Mouse (Mus musculus) spleen, adult 2 months (tissue): ENCODE data around the gene Ror2. TPM values are rescaled to one million over a fixed set of nuclear protein-coding genes. Genes with fewer than 3 reads are reported as not detected.

Source experiments
- DNase-seq, 2 experiments: peaks; one replicate each; pipeline versions ENCODE4 v3.0.0 to v3.0.0-alpha.2; 2012 to 2021; ENCODE audit warnings: low spot score in 2 of 2, low read depth in 1 of 2
- H3K27ac ChIP-seq: fragments of 200-500 bp; 2 replicates; pipeline ENCODE4 v1.5.1; 2012; ENCODE audit warnings: low read length, inconsistent platforms; ENCODE audit not compliant: insufficient read depth
- H3K27me3 ChIP-seq: fragments of 200-500 bp; 2 replicates; pipeline ENCODE4 v1.6.1; 2012; ENCODE audit warnings: mild to moderate bottlenecking, moderate library complexity, low read length, inconsistent platforms; ENCODE audit not compliant: control insufficient read depth, insufficient read depth
- H3K36me3 ChIP-seq: fragments of 200-500 bp; 2 replicates; pipeline ENCODE4 v1.6.1; 2012; ENCODE audit warnings: mild to moderate bottlenecking, low read length, inconsistent platforms; ENCODE audit not compliant: control insufficient read depth, insufficient read depth
- H3K4me1 ChIP-seq: fragments of 200-500 bp; 2 replicates; pipeline ENCODE4 v1.6.1; 2011; ENCODE audit warnings: inconsistent platforms; ENCODE audit not compliant: control insufficient read depth, insufficient read depth, insufficient read length
- H3K4me3 ChIP-seq: fragments of 200-500 bp; 2 replicates; pipeline ENCODE4 v1.5.1; 2011; ENCODE audit warnings: mild to moderate bottlenecking, inconsistent platforms; ENCODE audit not compliant: insufficient read depth, insufficient read length; ENCODE audit errors: extremely low read depth
- CTCF ChIP-seq: fragments of 200-500 bp; IDR thresholded peaks from 2 replicates; pipeline ENCODE4 v1.5.1; 2011; ENCODE audit warnings: mild to moderate bottlenecking, inconsistent platforms; ENCODE audit not compliant: insufficient read depth, insufficient read length, insufficient replicate concordance; ENCODE audit errors: extremely low read depth
- POLR2A ChIP-seq: fragments of 200-500 bp; IDR thresholded peaks from 2 replicates; pipeline ENCODE4 v1.6.1; 2011; ENCODE audit warnings: low read depth, low read length, inconsistent platforms
- WGBS: fragments of 180-500 bp; shearing (Covaris S2); methylation state at CpG from one replicate; pipeline ENCODE4 v1.1.7; 2018; 5-methylcytosine and 5-hydroxymethylcytosine counted together
- polyA plus RNA-seq: library from polyadenylated mRNA; depleted of rRNA; stranded (reverse); fragments of >200 nt; gene quantifications from 2 replicates; pipeline ENCODE4 v1.2.3, GENCODE M21; 2012

Gene Ror2
- polyA plus RNA-seq, 1 experiment = 2.3 TPM

DNA sequence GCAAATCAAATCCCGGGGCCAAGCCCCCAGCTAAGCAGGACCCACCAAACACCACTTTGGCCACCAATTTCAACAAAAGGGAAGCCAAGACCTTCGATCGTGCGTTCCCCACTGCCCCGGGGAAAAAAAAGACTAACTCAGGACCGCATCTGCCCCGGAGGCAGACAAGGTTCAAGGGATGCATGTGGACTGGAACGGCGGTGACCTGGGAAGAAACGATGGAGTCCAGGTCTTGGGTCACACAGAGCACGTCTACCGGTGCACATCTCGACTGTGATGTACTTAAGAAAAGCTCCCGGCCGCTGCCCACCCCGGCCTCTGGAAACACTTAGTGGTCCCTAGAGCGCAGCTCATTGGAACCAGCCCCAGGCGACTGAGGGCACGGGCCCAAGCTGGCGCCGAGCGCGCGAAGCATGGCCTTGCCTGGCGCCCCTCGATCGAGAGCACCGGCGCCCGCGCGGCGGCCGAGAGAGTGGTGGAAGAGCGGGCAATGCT lies 616 bp downstream of the Ror2 start:
- no peak for DNase-seq
- no peaks in the 10 kb centered on the region for H3K4me1 ChIP-seq
- peaks cover 5% of the 10 kb centered on the region for H3K27me3 ChIP-seq
- H3K27ac ChIP-seq = no peak overlapping the region
- H3K4me3 ChIP-seq = peak overlapping the region; percentile 33; the same call in 1 of the 2 replicates
- TF ChIP-seq CTCF (no peak), POLR2A (no peak)
- 3% methylated on average over 35 of the region's 35 CpGs for WGBS
- no peaks in the 10 kb centered on the region for H3K36me3 ChIP-seq

DNA sequence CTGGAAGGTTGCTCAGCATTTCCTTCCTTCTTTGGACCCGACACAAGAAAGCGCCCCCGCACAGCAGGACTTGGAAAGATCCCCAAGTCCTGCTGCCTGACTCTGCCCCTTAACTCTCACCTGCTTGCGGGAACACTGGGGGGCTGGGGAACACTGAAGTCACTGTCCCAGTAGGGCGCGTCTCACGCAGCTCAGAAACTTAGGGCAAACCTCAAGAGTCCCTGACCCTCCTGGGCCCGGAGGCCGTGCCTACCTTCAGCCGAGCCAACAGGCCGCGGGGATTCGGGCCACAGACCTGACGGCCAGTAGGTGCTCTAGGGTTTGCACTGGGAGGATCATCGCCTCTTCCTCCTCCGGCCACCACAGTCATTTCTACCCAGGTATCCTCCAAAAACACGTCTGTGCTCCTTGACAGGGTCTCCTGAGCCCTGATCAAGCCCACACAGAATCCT lies 1.2 kb downstream of the Ror2 start:
- TF ChIP-seq CTCF (no peak), POLR2A (no peak)
- no peak for DNase-seq
- H3K27me3 ChIP-seq = peaks cover 5% of the 10 kb centered on the region
- no peaks in the 10 kb centered on the region for H3K4me1 ChIP-seq
- H3K36me3 ChIP-seq = no peaks in the 10 kb centered on the region
- H3K27ac ChIP-seq = no peak overlapping the region
- H3K4me3 ChIP-seq = no peak overlapping the region
- 12% methylated on average over 17 of the region's 17 CpGs for whole genome bisulfite sequencing

GRCm38 (mm10) chr13:53281604-53282396 lies 4.1 kb downstream of the Ror2 start:
- TF ChIP-seq CTCF = no peak
- Histone ChIP-seq H3K4me1 (no peaks in the 10 kb centered on the region), H3K4me3 (no peak overlapping the region), H3K27me3 (peaks cover 5% of the 10 kb centered on the region), H3K36me3 (no peaks in the 10 kb centered on the region), H3K27ac (no peak overlapping the region)
- 70% methylated on average over 11 of the region's 11 CpGs for WGBS
- no peak for DNase-seq

GRCm38 (mm10) chr13:53278908-53279307 lies 7.0 kb downstream of the Ror2 start:
- Histone ChIP-seq H3K36me3 (no peaks in the 10 kb centered on the region), H3K4me1 (no peaks in the 10 kb centered on the region), H3K4me3 (no peak overlapping the region), H3K27me3 (no peaks in the 10 kb centered on the region), H3K27ac (no peak overlapping the region)
- no peak for DNase-seq
- TF ChIP-seq POLR2A = no peak
- WGBS = 74% methylated on average over 10 of the region's 10 CpGs

DNA sequence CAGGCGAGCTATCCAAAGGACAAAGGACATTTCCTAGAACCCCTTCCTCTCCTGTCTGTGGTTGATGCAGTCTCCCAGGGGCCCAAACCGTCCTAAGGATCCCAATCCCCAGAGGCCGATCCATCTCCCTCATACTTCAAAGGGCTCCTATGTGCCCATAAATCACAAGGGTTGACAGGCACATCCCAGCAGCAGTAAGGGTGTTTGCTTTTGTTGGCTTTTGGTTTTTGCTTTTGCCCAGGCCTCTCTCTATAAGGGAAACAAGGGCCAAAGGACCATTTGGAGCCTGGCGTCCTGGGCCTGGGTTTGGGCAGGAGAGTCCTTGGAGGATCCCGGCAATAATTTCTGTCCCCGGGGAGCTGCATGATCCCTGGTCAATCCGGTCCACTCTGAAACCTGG lies 9.5 kb downstream of the Ror2 start:
- no peaks in the 10 kb centered on the region for H3K27me3 ChIP-seq
- H3K27ac ChIP-seq = no peak overlapping the region
- 66% methylated on average over 7 of the region's 7 CpGs for WGBS
- TF ChIP-seq CTCF (no peak), POLR2A (no peak)
- H3K36me3 ChIP-seq = no peaks in the 10 kb centered on the region
- no peak for DNase-seq
- H3K4me3 ChIP-seq = no peak overlapping the region
- H3K4me1 ChIP-seq = no peaks in the 10 kb centered on the region

DNA sequence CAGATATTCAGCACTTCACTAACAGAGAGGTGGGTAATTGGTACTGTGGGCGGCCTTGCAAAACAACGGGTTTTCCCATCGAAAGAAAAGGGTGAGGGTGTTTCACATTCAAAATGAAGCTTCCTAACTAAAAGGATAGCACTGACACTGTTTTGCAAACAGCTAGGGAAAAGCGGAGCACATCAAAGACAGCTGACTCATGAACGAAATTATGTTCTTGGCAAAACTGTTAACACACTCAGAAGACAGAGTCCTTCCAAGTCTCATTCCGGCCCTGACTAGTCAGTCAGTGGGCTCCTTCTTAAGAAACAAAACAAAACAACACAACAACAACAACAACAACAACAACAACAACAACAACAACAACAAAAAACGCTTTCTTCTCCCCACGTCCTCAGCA lies 10.1 kb downstream of the Ror2 start:
- Histone ChIP-seq H3K4me3 (no peak overlapping the region), H3K4me1 (no peaks in the 10 kb centered on the region), H3K27me3 (no peaks in the 10 kb centered on the region), H3K27ac (no peak overlapping the region), H3K36me3 (no peaks in the 10 kb centered on the region)
- TF ChIP-seq POLR2A (no peak), CTCF (no peak)
- WGBS = 75% methylated on average over 8 of the region's 8 CpGs
- DNase-seq = no peak

DNA sequence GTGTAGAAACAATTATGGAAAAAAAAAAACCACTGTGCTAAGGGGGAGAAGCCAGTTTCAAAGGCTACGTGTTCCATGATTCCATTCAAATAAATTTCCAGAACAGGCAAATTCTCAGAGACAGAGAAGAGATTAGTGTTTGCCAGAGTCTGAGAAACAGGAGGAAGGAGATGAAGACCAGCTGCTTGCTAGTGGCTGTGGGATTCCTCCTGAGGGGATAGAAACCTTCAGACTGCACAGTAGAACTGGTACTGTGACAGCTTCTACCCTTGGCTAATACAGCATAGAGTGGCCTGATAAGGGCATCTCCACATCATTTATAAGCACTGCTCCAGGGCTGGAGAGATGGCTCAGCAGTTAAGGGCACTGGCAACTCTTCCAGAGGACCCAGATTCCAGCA lies 11.2 kb downstream of the Ror2 start:
- WGBS = 84% methylated on average over 1 of the region's 1 CpGs
- no peak for DNase-seq
- TF ChIP-seq POLR2A (no peak), CTCF (no peak)

More for the DNA sequence above, 11.2 kb downstream of the Ror2 start:
- H3K27me3 ChIP-seq = no peaks in the 10 kb centered on the region
- no peaks in the 10 kb centered on the region for H3K4me1 ChIP-seq
- no peak overlapping the region for H3K4me3 ChIP-seq
- H3K27ac ChIP-seq = no peak overlapping the region
- no peaks in the 10 kb centered on the region for H3K36me3 ChIP-seq
